Mouse (Mus musculus) ES-E14 (cell line): ENCODE measurements around the gene Zfp422.

Experiments
- ZC3H11A ChIP-seq: IDR thresholded peaks from 2 replicates; pipeline ENCODE4 v1.6.1; 2012; ENCODE audit warnings: low read depth, mild to moderate bottlenecking, inconsistent platforms, low read length, borderline replicate concordance
- ZNF384 ChIP-seq: IDR thresholded peaks from 2 replicates; pipeline ENCODE4 v1.6.1; 2012; ENCODE audit warnings: low read depth, low read length, inconsistent platforms

- TF ChIP-seq ZNF384 (no peak), ZC3H11A (no peak)
Measured at GRCm38 (mm10) chr6:116639663-116640062, 10.9 kb upstream of the Zfp422 start.
